Mouse (Mus musculus) T-cell, adult 2 months (primary cell): ENCODE measurements around the gene Oaf.

Source experiments
- DNase-seq: peaks from one replicate; pipeline ENCODE4 v3.0.0; 2022; ENCODE audit warnings: low spot score

The Oaf gene

DNA sequence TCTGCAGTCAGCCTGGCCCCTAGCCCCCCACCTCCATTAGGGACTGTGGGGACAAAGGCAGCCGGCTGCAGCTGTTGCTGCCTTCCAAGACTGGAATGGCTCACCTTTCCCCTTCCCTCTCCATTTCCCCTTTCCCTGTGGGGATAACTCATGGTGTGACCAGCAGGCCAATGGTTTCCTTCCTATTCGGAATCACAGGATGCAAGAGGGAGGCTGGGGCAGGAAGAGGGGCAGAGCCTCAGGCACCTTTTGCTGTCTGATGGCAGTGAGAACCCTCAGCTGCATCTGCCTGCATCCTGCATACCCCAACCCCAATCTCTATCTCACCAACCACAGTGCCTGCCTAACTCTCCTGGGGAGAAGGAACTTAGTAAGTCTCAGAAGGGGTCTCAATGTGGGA is 14.2 kb downstream of the Oaf start:
- DNase-seq: no peak

DNA sequence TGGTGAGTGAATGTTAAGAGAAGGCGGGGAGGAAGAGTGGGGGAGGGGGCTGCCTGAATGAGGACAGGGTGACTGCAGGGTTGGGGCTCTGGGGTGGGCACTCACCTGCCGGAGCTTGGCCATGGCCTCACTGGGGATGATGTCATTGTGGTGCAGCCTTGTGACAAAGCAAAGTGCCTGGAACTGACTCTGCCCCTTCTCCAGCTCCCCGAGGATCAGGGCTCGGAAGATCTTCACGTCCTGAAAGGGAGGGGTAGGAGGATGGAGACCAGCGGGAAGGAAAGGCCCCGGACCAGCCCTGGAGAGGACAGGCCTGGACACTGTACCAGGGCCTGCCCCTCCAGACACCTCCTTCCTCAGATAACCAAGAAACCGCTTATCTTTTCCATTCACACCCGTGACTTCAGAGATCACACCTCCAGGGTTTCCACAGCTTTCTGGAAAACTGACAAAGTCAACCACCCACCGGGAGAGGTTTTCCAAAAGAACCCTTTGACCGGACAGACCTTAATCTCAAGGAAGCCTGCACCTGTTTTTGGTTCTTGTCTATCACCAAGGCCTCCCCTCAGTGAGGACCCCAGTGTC is 14.8 kb downstream of the Oaf start:
- no peak for DNase-seq

DNA sequence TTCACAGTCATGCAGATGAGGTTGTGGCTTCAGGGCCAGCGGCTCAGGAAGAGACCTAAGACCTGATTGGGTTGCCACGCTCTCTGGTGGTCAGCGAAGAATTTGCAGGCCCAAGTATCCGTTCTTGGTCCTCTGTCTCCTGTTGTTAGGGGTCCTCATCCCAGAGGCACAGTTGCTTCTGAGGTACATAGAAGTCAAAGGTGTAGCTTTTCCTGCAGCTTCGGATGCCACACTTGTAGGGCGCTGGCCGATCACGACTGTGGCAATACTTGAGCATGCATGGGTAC is 17.3 kb downstream of the Oaf start:
- DNase-seq: no peak

DNA sequence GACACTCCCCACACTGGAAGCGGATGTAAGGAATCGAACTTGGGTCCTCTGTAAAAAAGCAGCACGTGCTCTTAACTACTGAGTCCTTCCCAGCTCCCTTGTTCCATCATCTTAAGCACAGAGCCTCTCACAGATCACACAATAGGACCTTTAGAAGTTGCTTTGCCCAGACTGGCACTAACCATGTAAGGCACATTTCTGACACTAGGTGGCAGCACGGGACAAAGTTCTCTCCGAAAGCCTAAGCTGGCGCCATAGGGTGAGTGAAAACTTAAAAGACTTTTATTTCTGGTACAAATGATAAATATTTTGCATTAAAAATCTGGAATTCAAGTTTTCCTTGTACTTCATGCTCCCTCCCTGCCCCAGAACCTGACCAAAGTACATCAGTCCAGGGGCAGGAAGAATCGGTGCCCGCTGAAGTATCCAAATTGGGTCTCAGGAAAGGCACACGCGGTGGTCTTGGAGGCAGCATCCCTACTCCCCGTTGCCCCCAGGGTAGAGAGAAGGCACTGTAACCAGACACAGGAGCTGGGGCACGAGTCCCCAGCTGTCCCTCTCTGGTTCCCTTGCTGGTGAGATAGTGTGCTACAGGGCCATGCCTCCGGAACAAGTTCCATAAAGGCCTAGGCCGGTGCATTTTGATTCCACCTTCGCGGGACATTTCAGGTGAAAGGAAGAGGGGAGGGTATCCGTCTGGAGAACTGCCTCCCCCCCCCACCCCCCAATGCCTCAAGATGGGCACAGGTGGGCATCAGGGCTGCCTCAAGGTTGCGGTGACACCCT is 17.9 kb downstream of the Oaf start:
- DNase-seq: peak; percentile 19

DNA sequence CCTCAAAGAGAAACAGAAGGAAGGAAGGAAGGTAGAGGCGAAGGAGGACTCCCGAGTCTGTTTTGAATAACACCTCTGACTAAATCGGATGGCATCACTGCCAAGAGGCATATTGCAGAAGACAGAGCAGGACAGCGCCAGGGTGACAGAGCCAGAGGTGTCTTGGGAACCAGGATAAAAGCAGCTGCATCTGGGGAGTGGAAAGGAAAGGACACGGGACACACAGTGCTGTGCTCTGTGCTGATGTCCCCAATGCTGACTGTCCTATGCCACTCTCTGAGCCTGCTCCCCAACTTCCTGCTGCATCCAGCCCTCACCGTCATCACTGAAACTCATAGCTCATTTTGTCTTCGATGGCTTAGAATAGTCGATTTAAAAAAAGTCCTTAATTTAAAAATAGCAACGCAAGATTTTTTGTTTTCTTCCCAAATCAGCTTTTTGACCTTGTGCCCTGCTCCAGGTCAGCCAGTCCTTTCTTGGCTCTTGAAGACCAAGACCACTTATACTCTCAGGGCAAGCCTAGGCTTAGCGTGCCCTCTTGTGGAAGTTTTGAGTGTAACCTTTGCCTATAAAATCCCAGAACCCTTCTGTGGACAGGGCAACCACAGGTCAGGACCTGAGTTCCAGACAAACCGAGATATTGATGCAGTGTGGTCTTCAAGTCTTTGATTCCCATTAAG is 28.8 kb downstream of the Oaf start:
- no peak for DNase-seq

DNA sequence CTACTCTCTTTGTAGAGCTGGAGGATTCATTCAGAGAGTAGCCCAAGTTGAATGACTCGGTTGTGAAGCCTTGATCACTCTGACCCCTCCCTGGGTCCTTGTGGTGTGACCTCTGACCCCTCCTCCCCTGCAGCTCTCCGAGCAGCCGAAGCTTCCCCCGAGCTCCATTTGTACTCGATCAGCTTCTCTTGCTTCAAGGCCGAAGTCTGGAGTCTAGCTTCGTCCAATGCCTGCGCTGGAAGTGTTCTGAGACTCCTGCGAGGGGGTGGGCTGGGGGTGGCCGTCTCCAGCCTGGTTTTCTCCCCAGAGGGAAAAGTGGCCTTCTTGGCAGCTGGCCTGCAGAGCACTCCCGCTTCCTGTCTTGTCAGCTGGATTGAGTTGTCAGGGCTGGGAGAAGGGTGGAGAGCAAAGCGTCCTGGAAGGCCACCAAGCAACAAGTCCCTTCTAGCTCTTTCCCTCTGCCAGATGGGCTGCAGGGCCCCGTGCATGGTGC is 29.5 kb downstream of the Oaf start, which contains the start of gene Pou2f3:
Gene Pou2f3 (minus strand): TSS at position 180 of the 493 bp plus-strand sequence.
- DNase-seq: no peak

DNA sequence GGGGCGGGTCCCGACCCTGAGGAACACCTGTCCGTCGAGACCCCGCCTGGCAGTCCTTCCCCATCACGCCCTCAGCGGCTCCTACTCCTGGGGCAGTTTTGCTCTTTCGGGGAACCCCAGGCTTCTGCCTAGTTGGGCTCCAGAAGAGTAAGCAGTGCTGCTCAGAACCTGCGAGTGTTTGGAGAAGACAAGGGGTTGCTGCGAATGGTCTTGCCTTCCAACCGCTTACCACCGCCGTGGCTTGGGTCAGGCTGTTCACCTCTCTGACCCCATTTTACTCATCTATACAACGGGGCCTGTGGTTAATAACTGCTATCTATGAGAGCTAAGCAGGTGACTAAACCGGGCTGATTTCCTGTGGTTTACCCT is 33.7 kb downstream of the Oaf start:
- DNase-seq: no peak

DNA sequence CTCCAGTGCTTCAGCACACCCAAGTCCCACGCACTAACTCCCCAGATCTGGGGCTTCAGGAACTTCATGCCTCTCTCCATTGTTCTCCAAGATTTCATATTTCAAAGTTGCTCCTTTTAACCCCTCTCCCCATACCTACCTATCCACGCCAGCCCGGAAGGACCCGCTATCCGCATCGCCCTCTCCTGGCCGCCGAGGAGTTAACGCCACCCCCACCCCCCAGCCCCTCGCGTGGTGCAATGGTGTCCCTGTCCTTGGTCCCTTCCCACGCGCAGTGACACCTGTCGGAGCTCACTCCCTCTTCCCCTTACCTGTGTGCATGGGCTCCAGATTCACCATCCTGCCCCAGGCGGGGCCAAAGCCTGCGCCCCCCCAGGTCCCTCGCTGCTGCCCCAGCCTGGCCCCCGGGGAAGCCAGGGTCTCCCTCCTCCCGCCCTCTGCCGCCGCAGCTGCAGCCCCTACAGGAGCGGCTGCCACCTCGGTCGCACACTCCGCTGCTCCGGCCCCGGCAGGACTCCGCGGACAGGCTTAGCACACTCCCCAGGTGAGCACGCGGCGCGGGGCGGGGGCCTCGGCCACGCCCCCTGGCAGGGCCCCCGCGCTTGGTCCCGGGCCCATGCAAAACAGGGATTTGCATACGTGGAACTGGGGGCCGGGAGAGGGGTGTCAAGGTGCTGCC is 34.2 kb downstream of the Oaf start:
- no peak for DNase-seq

DNA sequence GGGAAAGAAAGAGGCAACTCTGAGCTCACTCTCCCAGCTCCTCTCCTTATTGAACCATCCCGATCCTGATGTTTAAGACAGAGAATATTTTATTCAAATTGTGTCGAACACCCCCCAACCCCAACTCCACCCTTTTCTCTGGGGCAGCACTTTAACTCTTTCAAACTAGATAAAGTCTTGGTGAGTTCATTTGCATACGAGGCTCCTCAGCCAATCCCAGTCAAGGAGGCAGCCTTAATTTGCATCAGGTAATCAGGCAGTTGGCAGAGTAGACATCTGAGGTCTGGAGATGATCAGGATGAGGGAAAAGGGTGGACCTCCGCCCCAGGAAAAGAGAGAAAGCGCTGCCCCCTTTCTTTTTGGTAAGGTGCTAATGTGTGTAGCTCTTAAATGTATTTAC is 39.5 kb downstream of the Oaf start:
- no peak for DNase-seq

DNA sequence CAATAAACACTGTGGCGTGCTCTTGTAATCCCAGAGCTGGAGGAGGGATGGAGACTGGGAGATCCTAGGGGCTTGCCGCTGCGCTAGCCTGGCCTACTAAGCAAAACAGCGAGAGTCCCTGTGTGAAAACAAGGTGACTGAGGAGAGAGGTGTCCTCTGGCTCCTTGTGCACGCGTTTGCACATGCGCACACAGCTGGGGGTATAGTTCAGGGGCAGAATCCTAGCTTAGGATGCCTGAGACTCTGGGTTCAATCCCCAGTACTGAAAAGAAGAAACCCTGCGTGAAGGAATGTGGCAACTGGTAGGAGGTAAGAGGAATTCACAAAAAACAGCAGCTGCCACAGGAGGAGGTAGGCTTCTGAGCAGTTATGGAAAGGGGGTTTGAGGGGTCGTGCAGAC is 45.7 kb downstream of the Oaf start:
- no peak for DNase-seq

DNA sequence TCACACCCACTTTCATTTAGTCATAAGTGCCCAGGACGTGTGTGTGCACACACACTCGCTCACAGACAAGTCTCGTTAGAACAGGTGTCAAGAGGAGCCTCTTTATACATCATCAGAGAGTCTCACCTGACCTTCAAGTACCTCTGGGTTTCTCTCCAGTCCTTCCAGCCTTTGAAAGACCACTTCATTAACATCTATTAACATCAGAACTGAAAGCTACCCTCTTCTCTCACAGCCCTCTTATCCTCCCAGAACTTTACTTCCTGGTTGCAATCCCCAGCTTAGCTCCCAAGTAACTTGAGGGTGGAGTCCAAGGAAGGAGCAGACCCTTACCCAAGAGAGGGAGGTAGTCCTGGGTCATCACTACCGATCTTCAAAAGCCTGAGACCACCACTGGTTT is 48.1 kb downstream of the Oaf start:
- no peak for DNase-seq

DNA sequence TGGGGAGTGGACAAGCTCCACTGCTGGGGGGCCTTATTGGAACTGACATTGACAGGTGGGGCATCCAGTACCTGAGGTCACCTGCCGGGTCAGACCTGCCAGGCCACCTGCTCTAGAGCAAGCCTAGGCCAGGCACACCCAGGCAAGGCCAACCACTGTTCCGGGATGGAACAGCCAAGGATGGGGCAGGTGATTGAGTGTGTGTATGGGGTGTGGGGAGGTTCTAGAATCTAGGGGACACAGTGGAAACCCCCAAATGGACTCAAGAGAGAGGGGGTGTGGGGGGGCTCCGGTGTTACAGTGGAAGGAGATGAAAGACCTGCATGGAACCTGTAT is 50.7 kb downstream of the Oaf start:
- DNase-seq: no peak

DNA sequence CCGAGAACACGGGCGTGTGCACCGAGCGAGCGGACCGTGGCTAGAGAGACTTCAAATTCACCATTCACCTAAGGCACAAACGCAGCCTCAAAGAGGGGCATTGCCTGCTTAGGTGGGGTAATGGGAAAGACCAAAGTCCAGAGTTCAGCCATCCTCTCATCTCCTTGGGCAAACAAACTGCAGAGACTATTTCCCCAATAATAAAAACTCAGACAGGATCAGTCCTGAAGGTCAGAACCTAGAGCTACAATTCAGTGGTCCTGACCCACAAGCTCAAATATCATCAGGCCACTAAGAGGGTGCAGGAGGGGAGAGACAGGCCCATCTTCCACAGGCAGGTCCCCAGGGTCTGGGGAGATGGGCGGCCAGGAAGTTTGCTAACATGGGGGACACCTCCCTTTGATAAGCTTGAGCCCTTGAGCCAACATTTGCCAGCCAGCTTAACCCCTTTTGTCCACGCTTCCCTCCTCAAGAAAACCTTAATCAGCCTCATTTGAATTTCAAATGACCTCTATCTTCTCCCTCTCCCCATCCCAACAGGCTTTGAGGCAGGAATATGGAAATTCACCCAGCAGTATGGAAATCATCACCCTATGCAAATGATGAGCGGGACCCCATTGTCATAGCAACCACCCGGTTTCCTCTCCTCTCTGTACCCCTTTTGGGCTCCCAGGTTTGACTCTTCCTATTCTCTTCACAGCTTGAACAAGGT is 51.2 kb downstream of the Oaf start:
- no peak for DNase-seq

DNA sequence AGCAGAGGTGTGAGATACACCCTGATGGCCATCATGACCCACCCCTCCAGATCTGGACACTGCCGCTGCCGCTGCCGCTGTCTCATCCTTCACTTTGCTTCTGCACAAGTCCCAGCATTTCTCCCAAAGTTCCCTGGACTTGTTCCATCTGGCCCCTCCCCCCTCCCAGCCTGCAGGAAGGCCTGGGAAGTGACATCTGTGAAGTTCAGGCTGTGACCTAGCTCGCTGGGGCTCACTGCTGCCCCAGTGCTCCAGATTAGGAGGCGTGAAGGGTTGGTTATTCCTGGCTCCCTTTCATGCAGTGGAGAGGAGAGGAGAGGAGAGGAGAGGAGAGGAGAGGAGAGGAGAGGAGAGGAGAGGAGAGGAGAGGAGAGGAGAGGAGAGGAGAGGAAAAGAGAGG is 60.1 kb downstream of the Oaf start:
- DNase-seq: no peak

DNA sequence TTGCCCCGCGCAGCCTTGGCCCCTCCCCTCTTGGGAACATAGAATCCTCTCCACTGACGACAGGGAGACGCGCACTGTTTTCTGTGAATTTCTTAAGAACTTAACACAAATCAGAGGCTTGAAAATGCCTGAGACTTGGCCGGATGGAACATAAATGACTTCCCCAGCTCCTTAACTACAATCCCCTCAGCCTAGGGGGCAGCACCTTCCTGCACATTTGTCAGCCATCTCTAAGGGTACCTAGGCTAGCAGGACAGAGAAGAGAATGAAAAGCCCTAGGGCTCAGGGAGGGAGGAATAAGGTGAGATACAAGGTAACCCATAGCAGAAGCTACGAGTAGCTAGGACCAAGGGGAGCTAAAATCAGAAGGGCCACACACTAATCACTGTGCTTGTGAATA is 61.5 kb downstream of the Oaf start:
- no peak for DNase-seq
